Mouse (Mus musculus): ENCODE data around the gene Gtpbp1. TPM values are rescaled to one million over a fixed set of nuclear protein-coding genes. Genes with fewer than 3 reads are reported as not detected.

The Gtpbp1 gene
- polyA plus RNA-seq, 1 experiment from 2014 or later: 47.2 TPM

GRCm38 (mm10) chr15:79697558-79698187, 7.0 kb downstream of the Gtpbp1 start:
- Histone ChIP-seq H3K4me1 (peaks cover 25% of the 10 kb centered on the region), H3K9me3 (replicated peaks) (no peaks in the 10 kb centered on the region), H3K27ac (peak overlapping the region; percentile 80), H3K4me2 (no peak overlapping the region), H3K9ac (no peak overlapping the region), H3K4me3 (no peak overlapping the region), H3K36me3 (ENCODE audit: poor library complexity, severe bottlenecking) (peaks cover 31% of the 10 kb centered on the region), H3K27me3 (no peaks in the 10 kb centered on the region)
- WGBS: 78% methylated on average over 9 of the region's 9 CpGs
- no peak for ATAC-seq

DNA sequence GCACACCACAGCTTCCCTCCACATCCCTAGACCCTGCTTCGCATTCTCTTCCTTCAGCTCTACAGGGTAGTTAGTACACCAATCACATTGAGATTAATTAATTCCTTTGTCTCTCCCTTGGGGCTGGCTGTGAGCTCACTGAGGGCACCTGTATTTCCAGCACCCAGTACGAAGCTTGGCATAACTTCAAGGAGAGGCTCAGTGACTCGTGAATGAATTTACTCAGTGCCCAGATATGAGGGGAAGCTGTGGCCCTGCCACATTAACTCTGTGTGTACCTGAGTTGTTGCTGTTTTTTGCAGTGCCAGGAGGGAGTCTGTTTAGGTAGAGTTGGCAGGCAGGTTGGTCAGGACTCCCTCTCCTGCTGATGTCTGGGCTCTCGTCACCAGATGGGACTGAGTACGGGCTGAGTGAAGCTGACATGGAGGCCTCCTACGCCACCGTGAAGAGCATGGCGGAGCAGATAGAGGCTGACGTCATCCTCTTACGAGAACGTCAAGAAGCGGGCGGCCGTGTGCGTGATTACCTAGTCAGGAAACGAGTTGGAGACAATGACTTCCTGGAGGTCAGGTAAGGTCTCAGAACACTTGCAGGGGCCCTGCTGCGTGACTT, 16.1 kb downstream of the Gtpbp1 start:
- peaks cover 51% of the 10 kb centered on the region for H3K36me3 ChIP-seq (ENCODE audit: poor library complexity, severe bottlenecking)
- H3K9me3 ChIP-seq (replicated peaks): no peaks in the 10 kb centered on the region
- H3K4me2 ChIP-seq: no peak overlapping the region
- ATAC-seq: no peak
- H3K4me1 ChIP-seq: peaks cover 7% of the 10 kb centered on the region; the same call in 1 of the 2 replicates
- WGBS: 84% methylated on average over 17 of the region's 17 CpGs
- no peak overlapping the region for H3K9ac ChIP-seq
- no peaks in the 10 kb centered on the region for H3K27me3 ChIP-seq
- H3K4me3 ChIP-seq: no peak overlapping the region
- no peak overlapping the region; the same call in 1 of the 2 replicates for H3K27ac ChIP-seq

- ATAC-seq: no peak
- Histone ChIP-seq H3K27ac (no peak overlapping the region), H3K4me2 (no peak overlapping the region), H3K9ac (no peak overlapping the region), H3K9me3 (replicated peaks) (no peaks in the 10 kb centered on the region), H3K4me1 (peaks cover 7% of the 10 kb centered on the region; the same call in 1 of the 2 replicates), H3K4me3 (no peak overlapping the region), H3K36me3 (ENCODE audit: poor library complexity, severe bottlenecking) (peaks cover 67% of the 10 kb centered on the region), H3K27me3 (no peaks in the 10 kb centered on the region)
- 88% methylated on average over 5 of the region's 5 CpGs for WGBS
Measured at GRCm38 (mm10) chr15:79708229-79708822, 17.7 kb downstream of the Gtpbp1 start.

- H3K4me3 ChIP-seq: no peak overlapping the region
- ATAC-seq: no peak
- peaks cover 98% of the 10 kb centered on the region for H3K36me3 ChIP-seq (ENCODE audit: poor library complexity, severe bottlenecking)
- H3K4me1 ChIP-seq: no peaks in the 10 kb centered on the region
- no peaks in the 10 kb centered on the region for H3K9me3 ChIP-seq (replicated peaks)
- no peak overlapping the region for H3K27ac ChIP-seq
- H3K9ac ChIP-seq: no peak overlapping the region
- WGBS: 93% methylated on average over 7 of the region's 7 CpGs
- H3K4me2 ChIP-seq: no peak overlapping the region
- no peaks in the 10 kb centered on the region for H3K27me3 ChIP-seq
Measured at GRCm38 (mm10) chr15:79715646-79716045, 25.0 kb downstream of the Gtpbp1 start.

GRCm38 (mm10) chr15:79716710-79717109, 26.1 kb downstream of the Gtpbp1 start:
- 83% methylated on average over 6 of the region's 6 CpGs for WGBS
- Histone ChIP-seq H3K9ac (no peak overlapping the region), H3K36me3 (ENCODE audit: poor library complexity, severe bottlenecking) (peaks cover 97% of the 10 kb centered on the region), H3K4me1 (no peaks in the 10 kb centered on the region), H3K4me2 (no peak overlapping the region), H3K27me3 (no peaks in the 10 kb centered on the region), H3K9me3 (replicated peaks) (no peaks in the 10 kb centered on the region), H3K27ac (no peak overlapping the region), H3K4me3 (no peak overlapping the region)
- ATAC-seq: no peak

DNA sequence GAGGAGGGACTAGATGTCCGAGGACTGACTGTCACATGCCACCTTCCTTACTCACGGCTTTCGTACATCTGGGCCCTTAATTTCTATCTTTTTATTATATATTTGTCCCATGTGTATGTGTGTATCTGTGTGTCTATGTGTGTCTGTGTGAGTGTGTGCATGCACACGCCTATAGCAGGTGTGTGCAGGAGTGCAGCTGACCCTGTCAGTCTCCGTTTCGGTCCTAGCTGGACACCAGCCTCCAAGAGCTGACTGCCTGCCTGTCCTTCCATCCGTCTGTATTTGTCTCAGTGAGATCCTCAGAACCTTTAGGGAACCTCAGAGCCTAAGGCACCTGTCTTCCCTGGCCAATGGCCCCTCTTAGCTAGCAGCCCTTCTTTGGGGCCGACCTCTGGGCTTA, 29.6 kb downstream of the Gtpbp1 start:
- Histone ChIP-seq H3K9me3 (replicated peaks) (no peaks in the 10 kb centered on the region), H3K9ac (no peak overlapping the region), H3K27ac (no peak overlapping the region), H3K4me2 (no peak overlapping the region), H3K4me3 (no peak overlapping the region), H3K27me3 (no peaks in the 10 kb centered on the region), H3K36me3 (ENCODE audit: poor library complexity, severe bottlenecking) (peaks cover 85% of the 10 kb centered on the region), H3K4me1 (no peaks in the 10 kb centered on the region)
- no peak for ATAC-seq
- 88% methylated on average over 8 of the region's 8 CpGs for WGBS

- H3K27me3 ChIP-seq: no peaks in the 10 kb centered on the region
- H3K9me3 ChIP-seq (replicated peaks): no peaks in the 10 kb centered on the region
- H3K36me3 ChIP-seq (ENCODE audit: poor library complexity, severe bottlenecking): peaks cover 85% of the 10 kb centered on the region
- no peak overlapping the region for H3K4me3 ChIP-seq
- 89% methylated on average over 4 of the region's 4 CpGs for WGBS
- no peak overlapping the region for H3K9ac ChIP-seq
- no peak for ATAC-seq
- H3K27ac ChIP-seq: no peak overlapping the region
- H3K4me1 ChIP-seq: no peaks in the 10 kb centered on the region
- no peak overlapping the region for H3K4me2 ChIP-seq
Measured at GRCm38 (mm10) chr15:79720796-79721195, 30.2 kb downstream of the Gtpbp1 start.

GRCm38 (mm10) chr15:79723439-79723838, 32.8 kb downstream of the Gtpbp1 start:
- Histone ChIP-seq H3K27ac (peak overlapping the region; percentile 14; the same call in 1 of the 2 replicates), H3K36me3 (ENCODE audit: poor library complexity, severe bottlenecking) (peaks cover 85% of the 10 kb centered on the region), H3K4me2 (no peak overlapping the region), H3K9ac (no peak overlapping the region), H3K27me3 (no peaks in the 10 kb centered on the region), H3K9me3 (replicated peaks) (no peaks in the 10 kb centered on the region), H3K4me3 (no peak overlapping the region), H3K4me1 (no peaks in the 10 kb centered on the region)
- ATAC-seq: no peak
- WGBS: 31% methylated on average over 1 of the region's 1 CpGs

- WGBS: 94% methylated on average over 11 of the region's 11 CpGs
- H3K27ac ChIP-seq: no peak overlapping the region
Measured at GRCm38 (mm10) chr15:79725190-79725789, 34.6 kb downstream of the Gtpbp1 start.

GRCm38 (mm10) chr15:79727840-79728239, 37.2 kb downstream of the Gtpbp1 start:
- H3K4me1 ChIP-seq: no peaks in the 10 kb centered on the region
- peaks cover 90% of the 10 kb centered on the region for H3K36me3 ChIP-seq (ENCODE audit: poor library complexity, severe bottlenecking)
- H3K9ac ChIP-seq: no peak overlapping the region
- no peak overlapping the region for H3K4me3 ChIP-seq
- H3K27ac ChIP-seq: no peak overlapping the region
- WGBS: 71% methylated on average over 6 of the region's 6 CpGs
- no peaks in the 10 kb centered on the region for H3K27me3 ChIP-seq
- H3K9me3 ChIP-seq (replicated peaks): no peaks in the 10 kb centered on the region
- no peak for ATAC-seq
- H3K4me2 ChIP-seq: no peak overlapping the region

More at GRCm38 (mm10) chr15:79725190-79725789, 34.6 kb downstream of the Gtpbp1 start:
- H3K27me3 ChIP-seq: no peaks in the 10 kb centered on the region
- H3K4me3 ChIP-seq: no peak overlapping the region
- no peaks in the 10 kb centered on the region for H3K4me1 ChIP-seq
- H3K4me2 ChIP-seq: no peak overlapping the region
- ATAC-seq: no peak
- no peak overlapping the region for H3K9ac ChIP-seq
- H3K9me3 ChIP-seq (replicated peaks): no peaks in the 10 kb centered on the region
- H3K36me3 ChIP-seq (ENCODE audit: poor library complexity, severe bottlenecking): peaks cover 86% of the 10 kb centered on the region

DNA sequence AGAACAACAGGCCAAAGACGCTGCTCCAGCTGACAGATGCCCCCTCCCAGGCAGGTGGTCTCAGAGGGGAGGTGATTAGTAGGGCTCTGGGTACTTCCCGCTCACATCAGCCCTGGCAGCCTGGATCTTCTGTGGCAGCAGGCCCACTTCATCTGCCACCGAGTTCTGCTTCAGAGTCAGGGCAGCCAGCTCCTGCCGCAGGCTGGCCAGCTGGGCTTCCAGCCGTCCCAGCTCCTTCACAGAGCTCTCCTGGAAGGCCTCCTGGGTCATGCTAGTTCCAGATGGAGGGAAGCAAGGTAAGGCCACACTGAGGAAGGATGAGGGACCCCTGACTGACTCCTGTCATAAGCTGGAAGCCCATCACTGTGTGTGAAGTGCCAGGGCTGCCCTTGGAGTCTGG, 37.7 kb downstream of the Gtpbp1 start:
- WGBS: 42% methylated on average over 5 of the region's 5 CpGs
- no peak for ATAC-seq
- Histone ChIP-seq H3K27me3 (no peaks in the 10 kb centered on the region), H3K9me3 (replicated peaks) (no peaks in the 10 kb centered on the region), H3K4me3 (no peak overlapping the region), H3K9ac (no peak overlapping the region), H3K27ac (no peak overlapping the region), H3K4me2 (no peak overlapping the region), H3K36me3 (ENCODE audit: poor library complexity, severe bottlenecking) (peaks cover 92% of the 10 kb centered on the region), H3K4me1 (no peaks in the 10 kb centered on the region)

GRCm38 (mm10) chr15:79728731-79729388, 38.2 kb downstream of the Gtpbp1 start:
- no peaks in the 10 kb centered on the region for H3K4me1 ChIP-seq
- no peak for ATAC-seq
- H3K4me2 ChIP-seq: no peak overlapping the region
- 90% methylated on average over 10 of the region's 10 CpGs for WGBS
- H3K27me3 ChIP-seq: no peaks in the 10 kb centered on the region
- no peak overlapping the region for H3K27ac ChIP-seq
- peaks cover 92% of the 10 kb centered on the region for H3K36me3 ChIP-seq (ENCODE audit: poor library complexity, severe bottlenecking)
- no peak overlapping the region for H3K9ac ChIP-seq
- no peaks in the 10 kb centered on the region for H3K9me3 ChIP-seq (replicated peaks)
- H3K4me3 ChIP-seq: no peak overlapping the region

All from forebrain, embryonic 13.5 days (tissue).